In the genomic region with DNA sequence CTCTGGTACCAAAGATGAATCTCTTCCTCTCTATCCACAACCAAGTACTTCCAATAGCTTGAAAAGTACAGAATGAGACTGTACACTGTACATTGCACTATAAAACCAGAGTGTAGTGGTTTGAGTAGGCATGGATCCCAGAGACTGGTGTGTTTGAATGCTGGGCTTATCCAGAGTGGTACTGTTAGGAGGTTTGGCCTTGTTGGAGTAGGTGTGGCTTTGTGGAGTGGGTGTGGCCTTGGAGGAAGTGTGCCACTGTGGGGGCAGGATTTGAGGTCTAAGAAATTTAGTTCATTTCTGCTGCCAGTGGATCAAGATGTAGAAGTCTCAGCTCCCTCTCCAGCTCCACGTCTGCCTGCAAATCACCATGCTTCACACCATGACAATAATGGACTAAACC, we compare ENCODE assay signal across 25 mouse cellular contexts. TPM values are rescaled to one million over a fixed set of nuclear protein-coding genes. Genes with fewer than 3 reads are reported as not detected.
"Had no signal": no experiment of that assay in that cellular context is flagged by ENCODE, and none has a peak within 500 bp of the region (broad histone marks: within the 10 kb centered on the region; RNA-seq: fewer than 3 reads in every experiment).

No protein-coding gene starts in this region.

- H3K27ac ChIP-seq: heart, embryonic 10.5 days; hindbrain, embryonic 13.5 days; hindbrain, embryonic 15.5 days; hindbrain, postnatal 0 days; kidney, embryonic 15.5 days; kidney, postnatal 0 days; limb, embryonic 13.5 days; limb, embryonic 15.5 days had no signal

- ATAC-seq: hindbrain, postnatal 0 days; intestine, embryonic 16.5 days had no signal

- H3K4me3 ChIP-seq: heart, embryonic 10.5 days; heart, embryonic 12.5 days; hindbrain, embryonic 13.5 days; hindbrain, embryonic 15.5 days; kidney, embryonic 15.5 days; limb, embryonic 13.5 days; limb, embryonic 15.5 days had no signal

- H3K4me1 ChIP-seq: heart, embryonic 10.5 days; heart, embryonic 12.5 days; hindbrain, embryonic 13.5 days; hindbrain, embryonic 15.5 days; kidney, embryonic 15.5 days; limb, embryonic 13.5 days; limb, embryonic 15.5 days had no signal

- H3K36me3 ChIP-seq: heart, embryonic 10.5 days; heart, embryonic 12.5 days; hindbrain, embryonic 13.5 days; hindbrain, embryonic 15.5 days; kidney, embryonic 15.5 days; limb, embryonic 13.5 days; limb, embryonic 15.5 days had no signal

- H3K27me3 ChIP-seq: heart, embryonic 12.5 days; hindbrain, embryonic 13.5 days; hindbrain, embryonic 15.5 days; limb, embryonic 13.5 days; limb, embryonic 15.5 days had no signal

- DNase-seq: gastrocnemius, postnatal 14 days; gastrocnemius, postnatal 36 days; heart, adult 18-20 months; heart, postnatal 10 days; heart, postnatal 36 days; kidney, adult 11 months; kidney, adult 2 months; kidney, adult 9 months; kidney, postnatal 14 days; kidney, postnatal 36 days; layer of hippocampus, adult 9-11 months; layer of hippocampus, postnatal 36 days; left cerebral cortex, postnatal 4 days had no signal

- H3K9me3 ChIP-seq: heart, embryonic 10.5 days; heart, embryonic 12.5 days; hindbrain, embryonic 13.5 days; hindbrain, embryonic 15.5 days; kidney, embryonic 15.5 days; limb, embryonic 13.5 days; limb, embryonic 15.5 days had no signal

- H3K9ac ChIP-seq: heart, embryonic 12.5 days; hindbrain, embryonic 13.5 days; hindbrain, embryonic 15.5 days; kidney, embryonic 15.5 days; limb, embryonic 13.5 days; limb, embryonic 15.5 days had no signal

- H3K4me2 ChIP-seq: heart, embryonic 12.5 days; hindbrain, embryonic 13.5 days; hindbrain, embryonic 15.5 days; kidney, embryonic 15.5 days; limb, embryonic 13.5 days; limb, embryonic 15.5 days had no signal

RNA-seq across cellular contexts. Expression of a gene that starts 56.1 kb away (rescaled TPM):
- total RNA-seq: gastrocnemius, postnatal 14 days; hematopoietic stem cell, adult 5-6 weeks had no signal
- polyA plus RNA-seq: hindbrain, embryonic 11.5 days; hindbrain, embryonic 13.5 days had no signal
